Mouse (Mus musculus): ENCODE measurements around the gene Naa10.
A peak's percentile ranks its signal among the peaks of the same experiment; 100 is the strongest.

The Naa10 gene

GRCm38 (mm10) chrX:73914827-73915703 lies 6.7 kb downstream of the Naa10 start:
- peak; percentile 97 for DNase-seq

DNA sequence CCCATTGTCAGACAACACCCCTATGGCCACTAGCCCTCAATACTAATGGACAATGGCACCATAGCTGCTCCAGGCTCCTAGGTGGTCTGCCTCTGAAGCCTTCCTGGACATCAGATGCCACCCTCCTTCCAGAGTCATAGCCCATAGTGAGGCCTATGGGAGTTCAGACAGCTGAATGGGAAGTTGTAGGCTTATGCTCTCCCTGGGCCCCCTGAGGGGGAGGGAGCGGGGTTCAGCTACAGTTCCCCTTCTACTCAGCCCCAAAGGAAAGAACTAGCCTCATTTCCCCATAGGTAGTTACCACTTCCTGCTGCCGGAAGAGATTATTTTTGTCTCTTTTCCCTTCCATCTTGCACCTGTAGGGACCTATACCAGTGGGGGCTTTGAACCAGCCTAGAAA lies 10.2 kb downstream of the Naa10 start:
- no peak for DNase-seq

DNA sequence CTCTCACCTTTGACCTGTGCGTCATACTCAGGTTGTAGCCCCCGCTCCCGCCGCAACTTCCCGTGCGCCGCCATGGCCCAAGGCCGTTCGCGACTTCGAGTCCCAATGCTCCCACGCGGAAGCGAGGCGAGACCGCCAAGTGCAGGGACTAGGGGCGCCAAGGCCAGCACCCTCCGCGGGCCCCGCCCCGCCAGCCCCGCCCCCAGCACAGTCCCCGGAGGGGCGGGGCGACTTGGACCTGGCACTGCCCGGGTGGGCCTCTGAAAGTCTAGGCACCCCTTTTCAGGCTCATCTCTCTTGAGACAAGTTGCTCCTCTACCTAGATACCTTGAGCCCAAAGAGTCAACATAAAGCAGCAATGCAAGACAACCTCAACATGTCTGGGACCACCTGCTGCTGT lies 10.6 kb downstream of the Naa10 start:
- DNase-seq, result peak; percentile 24

DNA sequence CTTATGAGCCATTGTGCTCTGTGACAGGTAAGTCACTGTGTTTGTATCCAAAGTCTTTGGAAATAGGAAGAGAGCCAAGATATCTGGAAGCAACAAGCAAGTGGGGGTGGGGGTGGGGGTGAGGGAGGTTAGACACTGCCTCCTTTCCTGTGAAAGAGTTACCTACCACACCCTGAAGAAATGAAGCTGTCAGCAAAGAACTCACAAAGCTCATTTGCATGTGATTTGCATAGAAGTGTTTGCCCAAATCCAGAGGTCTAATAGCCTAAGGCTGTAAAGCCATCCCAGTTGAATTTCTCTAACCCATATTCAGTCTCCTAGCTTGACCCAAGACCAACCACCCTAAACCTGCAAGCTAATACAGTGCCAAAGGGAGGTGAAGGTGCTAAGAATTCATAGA lies 11.3 kb downstream of the Naa10 start:
- no peak for DNase-seq

- DNase-seq, result no peak
These were observed 11.7 kb downstream of the Naa10 start for GRCm38 (mm10) chrX:73910049-73910448.

- no peak for DNase-seq
These were observed 23.8 kb downstream of the Naa10 start for GRCm38 (mm10) chrX:73897959-73898358.

DNA sequence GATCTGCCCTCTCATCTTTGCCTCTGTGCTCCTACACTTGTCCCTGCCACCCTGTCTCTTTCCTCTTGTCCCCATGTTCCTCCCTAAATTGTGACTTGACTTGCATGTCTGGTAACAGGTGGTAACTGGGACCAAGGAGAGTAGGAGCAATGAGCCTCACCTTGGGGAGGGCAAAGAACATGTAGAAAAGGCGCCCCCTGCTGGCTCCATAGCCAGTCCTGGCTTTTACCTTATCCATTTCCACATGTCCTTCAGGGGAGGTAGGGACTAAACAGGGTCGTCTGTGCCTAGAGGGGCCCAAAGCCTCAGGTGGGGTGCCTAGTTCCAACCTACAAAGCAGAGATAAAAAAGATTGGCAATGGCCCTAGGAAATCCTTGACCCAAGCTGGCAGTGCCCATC lies 26.0 kb downstream of the Naa10 start, which contains the start of gene L1cam:
TSS of gene L1cam (minus strand) at position 387 of the 400 bp plus-strand sequence.
- peak; percentile 57 for DNase-seq

- no peak for DNase-seq
These were observed 28.9 kb downstream of the Naa10 start for GRCm38 (mm10) chrX:73892833-73893232.

DNA sequence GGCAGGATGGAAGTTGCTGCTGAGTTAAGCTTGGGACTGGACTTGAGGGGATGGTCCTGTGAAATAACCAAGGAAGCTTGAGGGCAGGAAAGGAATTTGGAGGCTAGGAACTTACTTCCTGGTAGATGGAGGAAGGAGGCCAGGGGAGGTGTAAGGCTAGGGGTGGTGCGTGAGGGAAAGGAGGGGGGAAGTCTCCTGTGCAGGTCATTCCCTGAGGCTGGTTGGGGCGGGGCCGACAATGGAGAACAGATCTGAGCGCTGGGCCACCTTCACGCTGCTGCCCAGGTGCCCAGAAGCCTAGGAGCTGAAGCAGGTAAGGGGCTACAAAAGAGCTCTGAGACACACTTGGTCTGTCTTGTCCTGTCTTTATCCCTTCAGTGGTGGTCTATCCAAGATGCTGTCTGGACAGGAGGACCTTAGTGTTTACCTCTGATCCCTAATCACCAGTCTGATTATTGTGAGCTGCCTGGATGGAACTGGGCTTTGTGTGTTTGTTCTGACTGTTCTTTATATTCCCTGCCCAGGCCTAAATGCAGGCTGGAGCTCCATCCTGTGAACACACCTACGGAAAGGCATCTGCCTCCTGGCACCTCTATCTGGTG lies 30.1 kb downstream of the Naa10 start, which contains the start of gene Avpr2:
TSS of gene Avpr2 (plus strand) at position 552 of the 602 bp plus-strand sequence.
- no peak for DNase-seq

- DNase-seq, result peak; percentile 29
These were observed 40.3 kb downstream of the Naa10 start for GRCm38 (mm10) chrX:73881463-73881862.

- DNase-seq, result no peak
These were observed 40.7 kb downstream of the Naa10 start for GRCm38 (mm10) chrX:73881036-73881427.

DNA sequence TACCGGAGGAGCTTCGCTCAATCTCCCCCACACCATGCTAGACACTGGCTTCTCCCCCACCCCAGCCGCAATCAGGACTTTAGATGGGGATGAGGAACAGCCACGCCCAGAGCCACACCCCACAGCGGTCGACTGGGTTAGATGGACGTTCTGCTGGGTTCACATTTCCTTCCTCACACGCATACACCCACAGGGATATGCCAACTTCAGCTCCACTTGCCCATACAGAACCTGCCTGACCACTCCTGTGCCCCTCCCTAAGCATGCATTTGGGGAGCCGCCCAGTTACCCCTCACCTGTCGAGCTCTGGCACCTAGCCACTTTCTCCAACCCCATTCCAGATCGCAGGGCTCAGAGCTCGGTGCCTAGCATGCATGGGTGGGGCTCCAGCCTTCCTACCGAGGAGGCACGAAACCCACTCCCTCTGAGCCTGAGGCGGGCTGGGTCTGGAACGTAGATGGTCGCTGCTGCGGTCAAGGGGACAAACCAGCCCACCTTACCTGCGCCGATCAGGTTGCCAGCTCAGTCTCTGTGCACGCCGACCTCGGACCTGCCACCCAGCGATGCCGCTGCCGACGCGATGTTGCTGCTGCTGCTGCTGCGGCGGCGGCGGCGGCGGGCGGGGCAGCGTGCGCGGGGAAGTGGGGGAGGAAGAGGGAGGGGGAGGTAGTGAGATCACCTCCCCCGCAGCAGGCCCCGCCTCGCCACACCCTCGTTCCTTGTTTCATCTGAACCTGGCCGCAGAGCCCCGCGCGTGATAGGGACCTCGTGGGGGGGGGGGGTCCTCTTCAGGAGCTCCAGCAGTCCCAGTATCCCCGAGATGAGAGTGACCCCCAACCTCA lies 41.3 kb downstream of the Naa10 start:
- peak; percentile 53 for DNase-seq

GRCm38 (mm10) chrX:73877014-73877413 lies 44.7 kb downstream of the Naa10 start:
- DNase-seq, result no peak

DNA sequence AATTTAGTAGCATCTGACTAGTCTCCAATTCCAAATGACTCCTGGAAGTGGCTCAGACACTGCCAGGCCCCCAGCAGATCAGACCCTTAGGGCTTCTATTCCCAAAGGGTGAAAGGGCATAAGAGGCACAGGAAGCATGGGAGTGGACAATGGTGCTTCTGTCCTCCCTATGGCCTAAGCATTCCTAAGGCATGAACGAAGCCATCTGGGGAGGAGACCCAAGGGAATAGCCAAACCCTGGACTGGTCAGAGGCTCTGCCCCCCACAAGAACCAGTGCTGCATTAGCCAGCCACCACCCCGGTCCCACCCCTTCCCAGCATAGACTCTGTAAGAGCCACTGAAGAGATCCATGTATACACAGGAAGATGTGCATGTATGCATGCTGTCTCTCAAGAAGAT lies 45.9 kb downstream of the Naa10 start:
- no peak for DNase-seq

DNA sequence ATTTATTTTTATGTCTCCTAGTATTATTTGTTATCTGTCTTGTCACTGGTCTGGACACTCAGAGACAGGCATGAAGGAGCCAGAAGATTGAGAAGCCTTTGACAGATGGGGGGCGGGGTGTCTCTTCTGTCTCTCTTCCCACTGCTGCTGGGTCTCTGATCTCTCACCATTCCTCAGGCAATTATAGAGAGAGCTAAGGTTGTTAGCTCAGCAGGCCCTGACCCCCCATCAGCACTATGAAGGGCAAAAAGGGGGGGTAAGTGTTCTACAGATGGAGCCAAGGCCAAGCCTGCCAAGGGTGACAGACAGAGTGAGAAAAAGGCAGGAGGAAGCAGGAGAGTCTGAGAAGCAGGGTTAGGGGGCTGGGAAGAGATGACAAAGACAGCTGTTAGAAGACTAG lies 49.8 kb downstream of the Naa10 start:
- no peak for DNase-seq

DNA sequence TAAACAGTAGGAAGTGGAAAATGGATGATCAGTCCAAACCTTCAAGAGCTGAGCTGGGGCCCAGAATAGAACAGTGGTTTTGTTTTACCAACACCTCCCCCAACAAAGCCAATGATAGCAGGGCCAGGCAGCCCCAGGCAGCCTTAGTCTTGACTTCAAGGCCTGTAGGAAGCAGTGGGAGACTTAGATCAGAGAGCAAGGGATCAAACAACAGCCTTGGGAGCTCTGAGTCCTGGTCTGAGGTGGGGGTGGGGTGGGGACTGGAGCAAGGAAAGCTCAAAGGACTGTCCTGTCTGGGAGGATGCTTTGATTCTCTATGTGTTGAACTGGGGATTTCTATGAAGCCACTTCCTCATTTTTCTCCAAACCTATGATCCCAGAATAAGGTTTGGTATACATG lies 50.3 kb downstream of the Naa10 start:
- DNase-seq, result no peak

DNA sequence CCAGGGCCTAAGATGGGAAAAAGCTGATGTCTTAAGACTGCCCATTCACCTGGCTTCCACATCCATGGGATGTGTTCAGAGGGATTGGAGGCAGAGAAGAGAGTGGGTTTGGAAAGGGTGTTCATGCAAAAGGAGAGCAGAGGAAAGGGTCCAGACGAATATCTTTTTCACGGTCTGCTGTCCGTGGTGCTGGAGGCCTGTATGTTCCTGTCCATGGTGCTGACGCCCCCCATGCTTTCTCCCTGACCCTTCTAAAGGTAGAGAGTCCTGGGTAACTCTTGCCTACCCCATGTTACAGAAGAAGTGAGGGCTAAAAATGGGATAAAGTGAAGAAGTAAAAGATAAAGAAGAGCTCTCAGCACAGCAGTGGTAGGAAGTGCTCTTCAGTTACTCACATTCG lies 52.4 kb downstream of the Naa10 start:
- DNase-seq, result peak; percentile 34

DNA sequence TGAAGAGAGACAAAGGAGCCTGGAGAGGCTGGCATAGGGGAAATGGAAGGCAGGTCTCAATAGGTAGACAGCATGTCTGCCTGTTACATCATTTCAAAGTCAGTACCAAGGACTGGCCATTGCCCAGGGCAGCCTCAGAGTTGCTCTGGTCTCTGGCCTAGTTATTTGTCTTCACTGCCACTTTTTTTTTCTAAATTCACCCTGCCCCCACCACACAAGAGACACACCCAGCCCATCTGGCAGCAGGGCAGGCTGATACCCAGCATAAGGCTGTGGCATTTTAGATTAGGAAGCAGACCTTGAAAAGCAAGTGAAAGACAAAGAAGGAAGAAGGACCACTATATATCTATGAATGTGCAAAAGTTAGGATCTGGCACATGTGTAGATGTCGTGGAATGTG lies 53.9 kb downstream of the Naa10 start:
- DNase-seq, result peak; percentile 28

- DNase-seq, result peak; percentile 73
These were observed 54.5 kb downstream of the Naa10 start for GRCm38 (mm10) chrX:73867256-73867655.
